Mouse (Mus musculus) thymus, adult 2 months (tissue): ENCODE data around the gene Szt2. TPM values are rescaled to one million over a fixed set of nuclear protein-coding genes. Genes with fewer than 3 reads are reported as not detected.

Experiments used
- DNase-seq: peaks from one replicate; pipeline ENCODE4 v3.0.0; 2021
- H3K27ac ChIP-seq: fragments of 200-500 bp; 2 replicates; pipeline ENCODE4 v1.5.1; 2012; ENCODE audit warnings: low read length, control low read depth; ENCODE audit not compliant: control insufficient read depth, insufficient read depth
- H3K27me3 ChIP-seq: fragments of 200-500 bp; 2 replicates; pipeline ENCODE4 v1.6.1; 2012; ENCODE audit warnings: mild to moderate bottlenecking, low read length, moderate library complexity, mixed read lengths; ENCODE audit not compliant: control insufficient read depth, insufficient read depth
- H3K36me3 ChIP-seq: fragments of 200-500 bp; 2 replicates; pipeline ENCODE4 v1.6.1; 2012; ENCODE audit warnings: mild to moderate bottlenecking, low read length, moderate library complexity; ENCODE audit not compliant: control insufficient read depth, insufficient read depth
- H3K4me1 ChIP-seq: fragments of 200-500 bp; replicated peaks from 2 replicates; pipeline ENCODE4 v1.6.1; 2012; ENCODE audit warnings: low read length; ENCODE audit not compliant: control insufficient read depth, insufficient read depth
- H3K4me3 ChIP-seq: fragments of 200-500 bp; 2 replicates; pipeline ENCODE4 v1.5.1; 2012; ENCODE audit warnings: mild to moderate bottlenecking, low read length, control low read depth, moderate library complexity; ENCODE audit not compliant: control insufficient read depth, insufficient read depth
- CTCF ChIP-seq: fragments of 200-500 bp; IDR thresholded peaks from 2 replicates; pipeline ENCODE4 v1.5.1; 2012; ENCODE audit warnings: mild to moderate bottlenecking, control low read depth, low read length, moderate library complexity, borderline replicate concordance; ENCODE audit not compliant: control insufficient read depth, poor library complexity, insufficient read depth; ENCODE audit errors: extremely low read depth
- POLR2A ChIP-seq: fragments of 200-500 bp; IDR thresholded peaks from 2 replicates; pipeline ENCODE4 v1.6.1; 2012; ENCODE audit warnings: mild to moderate bottlenecking, low read length, control low read depth, moderate library complexity; ENCODE audit not compliant: control insufficient read depth, poor library complexity, insufficient read depth; ENCODE audit errors: extremely low read depth
- WGBS: fragments of 180-500 bp; shearing (Covaris S2); methylation state at CpG from one replicate; pipeline ENCODE4 v1.1.7; 2018; 5-methylcytosine and 5-hydroxymethylcytosine counted together
- polyA plus RNA-seq: library from polyadenylated mRNA; depleted of rRNA; stranded (reverse); fragments of >200 nt; gene quantifications from 2 replicates; pipeline ENCODE4 v1.2.3, GENCODE M21; 2012

Gene Szt2
- polyA plus RNA-seq, 1 experiment, result 90.6 TPM

- peak; percentile 76 for DNase-seq
- WGBS, result 4% methylated on average over 54 of the region's 54 CpGs
- 0 out of 2 replicates have a peak, but pooled peaks have one; percentile 14 for TF ChIP-seq CTCF
- TF ChIP-seq POLR2A, result peak; percentile 74
- H3K36me3 ChIP-seq, result peaks cover 12% of the 10 kb centered on the region
- H3K27me3 ChIP-seq, result no peaks in the 10 kb centered on the region
- H3K27ac ChIP-seq, result no peak overlapping the region
- peak overlapping the region; percentile 96 for H3K4me3 ChIP-seq
- peaks cover 6% of the 10 kb centered on the region for H3K4me1 ChIP-seq
Observed at GRCm38 (mm10) chr4:118359896-118360720, 49.0 kb downstream of the Szt2 start.

GRCm38 (mm10) chr4:118359211-118359895 is 49.7 kb downstream of the Szt2 start:
- peaks cover 6% of the 10 kb centered on the region for H3K4me1 ChIP-seq
- H3K27me3 ChIP-seq, result no peaks in the 10 kb centered on the region
- TF ChIP-seq CTCF (no peak), POLR2A (no peak)
- WGBS, result 12% methylated on average over 21 of the region's 21 CpGs
- H3K4me3 ChIP-seq, result peak overlapping the region; percentile 96
- H3K36me3 ChIP-seq, result peaks cover 9% of the 10 kb centered on the region
- no peak for DNase-seq
- H3K27ac ChIP-seq, result no peak overlapping the region

GRCm38 (mm10) chr4:118358159-118358895 is 50.7 kb downstream of the Szt2 start:
- Histone ChIP-seq H3K27ac (no peak overlapping the region), H3K4me1 (peaks cover 6% of the 10 kb centered on the region), H3K4me3 (no peak overlapping the region), H3K36me3 (peaks cover 6% of the 10 kb centered on the region; the same call in 1 of the 2 replicates), H3K27me3 (no peaks in the 10 kb centered on the region)
- no peak for DNase-seq
- TF ChIP-seq POLR2A (no peak), CTCF (no peak)
- 92% methylated on average over 17 of the region's 17 CpGs for WGBS

GRCm38 (mm10) chr4:118357504-118357903 is 51.6 kb downstream of the Szt2 start:
- H3K27ac ChIP-seq, result no peak overlapping the region
- no peaks in the 10 kb centered on the region for H3K36me3 ChIP-seq
- H3K4me3 ChIP-seq, result no peak overlapping the region
- DNase-seq, result no peak
- no peaks in the 10 kb centered on the region for H3K27me3 ChIP-seq
- WGBS, result 94% methylated on average over 8 of the region's 8 CpGs
- peaks cover 6% of the 10 kb centered on the region for H3K4me1 ChIP-seq
- TF ChIP-seq CTCF (no peak), POLR2A (no peak)

- Histone ChIP-seq H3K27ac (no peak overlapping the region), H3K27me3 (no peaks in the 10 kb centered on the region), H3K4me1 (peaks cover 6% of the 10 kb centered on the region), H3K4me3 (no peak overlapping the region), H3K36me3 (no peaks in the 10 kb centered on the region)
- 87% methylated on average over 6 of the region's 6 CpGs for WGBS
- no peak for DNase-seq
- TF ChIP-seq CTCF (no peak), POLR2A (no peak)
Observed at GRCm38 (mm10) chr4:118356738-118357137, 52.3 kb downstream of the Szt2 start.

- Histone ChIP-seq H3K36me3 (no peaks in the 10 kb centered on the region), H3K27ac (no peak overlapping the region), H3K27me3 (no peaks in the 10 kb centered on the region), H3K4me3 (no peak overlapping the region), H3K4me1 (no peaks in the 10 kb centered on the region)
- DNase-seq, result no peak
- no peak for TF ChIP-seq CTCF
- no peak for TF ChIP-seq POLR2A
- 90% methylated on average over 3 of the region's 3 CpGs for WGBS
Observed at GRCm38 (mm10) chr4:118354289-118354688, 54.8 kb downstream of the Szt2 start.
